Mouse (Mus musculus) duodenum, adult 2 months (tissue): ENCODE data around the gene Anapc15-ps. TPM values are rescaled to one million over a fixed set of nuclear protein-coding genes. Genes with fewer than 3 reads are reported as not detected.

ENCODE experiments used
- polyA plus RNA-seq: library from polyadenylated mRNA; depleted of rRNA; stranded (reverse); fragments of >200 nt; gene quantifications from 2 replicates; pipeline ENCODE4 v1.2.3, GENCODE M21; 2012; ENCODE audit warnings: low replicate concordance; rRNA removed

The Anapc15-ps gene
- not detected in 2 replicates for polyA plus RNA-seq

GRCm38 (mm10) chr10:95673351-95673750 is at the start of gene Anapc15-ps:
Gene Anapc15-ps (minus strand): TSS chr10:95673451.

Other genes starting within 250 kb of the Anapc15-ps start
- gene Mrpl42, start 171.5 kb downstream of the Anapc15-ps start, polyA plus RNA-seq = 28.7 and 35.7 TPM in 2 replicates
- 8.4 and 9.5 TPM in 2 replicates for gene Ube2n, start 158.3 kb downstream of the Anapc15-ps start, polyA plus RNA-seq
- 22.4 and 51.5 TPM in 2 replicates for gene Nudt4, start 109.3 kb downstream of the Anapc15-ps start, polyA plus RNA-seq
- not detected in 2 replicates for gene Gm33543, start 169.5 kb upstream of the Anapc15-ps start, polyA plus RNA-seq